Mouse (Mus musculus): Measurements from ENCODE around the gene Snapc3. TPM values are rescaled to one million over a fixed set of nuclear protein-coding genes. Genes with fewer than 3 reads are reported as not detected.

Snapc3 gene
- polyA plus RNA-seq, 1 experiment from 2014 or later = 37.7 TPM

- 36% methylated on average over 2 of the region's 2 CpGs for WGBS (ENCODE audit: insufficient replicate concordance)
- no peaks in the 10 kb centered on the region for H3K9me3 ChIP-seq (replicated peaks; ENCODE audit: control insufficient read depth, low read length)
- H3K4me3 ChIP-seq (ENCODE audit: low read depth, low read length) = no peak overlapping the region
- H3K4me2 ChIP-seq = no peak overlapping the region
- no peaks in the 10 kb centered on the region for H3K27me3 ChIP-seq (ENCODE audit: control insufficient read depth, insufficient read depth, low read length)
- no peak for ATAC-seq (replicated peaks; ENCODE audit: insufficient number of reproducible peaks, low FRiP score, low TSS enrichment)
- H3K9ac ChIP-seq (ENCODE audit: low read depth, low read length) = no peak overlapping the region
- no peaks in the 10 kb centered on the region for H3K4me1 ChIP-seq (ENCODE audit: control insufficient read depth, insufficient read depth, low read length)
- H3K36me3 ChIP-seq (ENCODE audit: control insufficient read depth, insufficient read depth, low read length) = no peaks in the 10 kb centered on the region
- no peak overlapping the region for H3K27ac ChIP-seq (ENCODE audit: low read depth, low read length)
Measured at GRCm38 (mm10) chr4:83390551-83390950, 27.0 kb upstream of the Snapc3 start.

GRCm38 (mm10) chr4:83391956-83392355 lies 25.6 kb upstream of the Snapc3 start:
- H3K9me3 ChIP-seq (replicated peaks; ENCODE audit: control insufficient read depth, low read length) = no peaks in the 10 kb centered on the region
- no peak overlapping the region for H3K4me3 ChIP-seq (ENCODE audit: low read depth, low read length)
- no peak overlapping the region for H3K9ac ChIP-seq (ENCODE audit: low read depth, low read length)
- H3K36me3 ChIP-seq (ENCODE audit: control insufficient read depth, insufficient read depth, low read length) = no peaks in the 10 kb centered on the region
- H3K4me1 ChIP-seq (ENCODE audit: control insufficient read depth, insufficient read depth, low read length) = no peaks in the 10 kb centered on the region
- no peaks in the 10 kb centered on the region for H3K27me3 ChIP-seq (ENCODE audit: control insufficient read depth, insufficient read depth, low read length)
- ATAC-seq (replicated peaks; ENCODE audit: insufficient number of reproducible peaks, low FRiP score, low TSS enrichment) = no peak
- no peak overlapping the region for H3K4me2 ChIP-seq
- H3K27ac ChIP-seq (ENCODE audit: low read depth, low read length) = no peak overlapping the region
- 25% methylated on average over 3 of the region's 3 CpGs for WGBS (ENCODE audit: insufficient replicate concordance)

- no peaks in the 10 kb centered on the region for H3K36me3 ChIP-seq (ENCODE audit: control insufficient read depth, insufficient read depth, low read length)
- H3K4me2 ChIP-seq = no peak overlapping the region
- no peaks in the 10 kb centered on the region for H3K27me3 ChIP-seq (ENCODE audit: control insufficient read depth, insufficient read depth, low read length)
- H3K4me1 ChIP-seq (ENCODE audit: control insufficient read depth, insufficient read depth, low read length) = no peaks in the 10 kb centered on the region
- H3K27ac ChIP-seq (ENCODE audit: low read depth, low read length) = no peak overlapping the region
- no peak overlapping the region for H3K9ac ChIP-seq (ENCODE audit: low read depth, low read length)
- H3K4me3 ChIP-seq (ENCODE audit: low read depth, low read length) = no peak overlapping the region
- WGBS (ENCODE audit: insufficient replicate concordance) = 76% methylated on average over 1 of the region's 1 CpGs
- no peak for ATAC-seq (replicated peaks; ENCODE audit: insufficient number of reproducible peaks, low FRiP score, low TSS enrichment)
- H3K9me3 ChIP-seq (replicated peaks; ENCODE audit: control insufficient read depth, low read length) = no peaks in the 10 kb centered on the region
Measured at GRCm38 (mm10) chr4:83393733-83394132, 23.8 kb upstream of the Snapc3 start.

- Histone ChIP-seq H3K27ac (ENCODE audit: low read depth, low read length) (no peak overlapping the region), H3K27me3 (ENCODE audit: control insufficient read depth, insufficient read depth, low read length) (no peaks in the 10 kb centered on the region)
- WGBS (ENCODE audit: insufficient replicate concordance) = 89% methylated on average over 4 of the region's 4 CpGs
Measured at GRCm38 (mm10) chr4:83396346-83396745, 21.2 kb upstream of the Snapc3 start.

GRCm38 (mm10) chr4:83396996-83397770 lies 20.3 kb upstream of the Snapc3 start:
- H3K4me3 ChIP-seq (ENCODE audit: low read depth, low read length) = no peak overlapping the region
- H3K27me3 ChIP-seq (ENCODE audit: control insufficient read depth, insufficient read depth, low read length) = no peaks in the 10 kb centered on the region
- 66% methylated on average over 9 of the region's 9 CpGs for WGBS (ENCODE audit: insufficient replicate concordance)
- H3K27ac ChIP-seq (ENCODE audit: low read depth, low read length) = no peak overlapping the region
- H3K9ac ChIP-seq (ENCODE audit: low read depth, low read length) = no peak overlapping the region
- no peaks in the 10 kb centered on the region for H3K9me3 ChIP-seq (replicated peaks; ENCODE audit: control insufficient read depth, low read length)
- no peaks in the 10 kb centered on the region for H3K4me1 ChIP-seq (ENCODE audit: control insufficient read depth, insufficient read depth, low read length)
- no peak overlapping the region for H3K4me2 ChIP-seq
- no peaks in the 10 kb centered on the region for H3K36me3 ChIP-seq (ENCODE audit: control insufficient read depth, insufficient read depth, low read length)
- ATAC-seq (replicated peaks; ENCODE audit: insufficient number of reproducible peaks, low FRiP score, low TSS enrichment) = no peak

More at GRCm38 (mm10) chr4:83396346-83396745, 21.2 kb upstream of the Snapc3 start:
- H3K4me3 ChIP-seq (ENCODE audit: low read depth, low read length) = no peak overlapping the region
- H3K36me3 ChIP-seq (ENCODE audit: control insufficient read depth, insufficient read depth, low read length) = no peaks in the 10 kb centered on the region
- H3K4me1 ChIP-seq (ENCODE audit: control insufficient read depth, insufficient read depth, low read length) = no peaks in the 10 kb centered on the region
- H3K4me2 ChIP-seq = no peak overlapping the region
- ATAC-seq (replicated peaks; ENCODE audit: insufficient number of reproducible peaks, low FRiP score, low TSS enrichment) = no peak
- no peaks in the 10 kb centered on the region for H3K9me3 ChIP-seq (replicated peaks; ENCODE audit: control insufficient read depth, low read length)
- H3K9ac ChIP-seq (ENCODE audit: low read depth, low read length) = no peak overlapping the region

- no peaks in the 10 kb centered on the region for H3K4me1 ChIP-seq (ENCODE audit: control insufficient read depth, insufficient read depth, low read length)
- H3K27ac ChIP-seq (ENCODE audit: low read depth, low read length) = no peak overlapping the region
- H3K9me3 ChIP-seq (replicated peaks; ENCODE audit: control insufficient read depth, low read length) = peaks cover 5% of the 10 kb centered on the region; the same call in 1 of the 2 replicates
- no peaks in the 10 kb centered on the region for H3K27me3 ChIP-seq (ENCODE audit: control insufficient read depth, insufficient read depth, low read length)
- no peak overlapping the region for H3K4me3 ChIP-seq (ENCODE audit: low read depth, low read length)
- H3K36me3 ChIP-seq (ENCODE audit: control insufficient read depth, insufficient read depth, low read length) = no peaks in the 10 kb centered on the region
- no peak overlapping the region for H3K9ac ChIP-seq (ENCODE audit: low read depth, low read length)
- H3K4me2 ChIP-seq = no peak overlapping the region
- 85% methylated on average over 2 of the region's 2 CpGs for WGBS (ENCODE audit: insufficient replicate concordance)
- ATAC-seq (replicated peaks; ENCODE audit: insufficient number of reproducible peaks, low FRiP score, low TSS enrichment) = no peak
Measured at GRCm38 (mm10) chr4:83398527-83398926, 19.0 kb upstream of the Snapc3 start.

- 74% methylated on average over 7 of the region's 7 CpGs for WGBS (ENCODE audit: insufficient replicate concordance)
- no peak for ATAC-seq (replicated peaks; ENCODE audit: insufficient number of reproducible peaks, low FRiP score, low TSS enrichment)
- H3K9ac ChIP-seq (ENCODE audit: low read depth, low read length) = no peak overlapping the region
Measured at GRCm38 (mm10) chr4:83400691-83401595, 16.6 kb upstream of the Snapc3 start.

GRCm38 (mm10) chr4:83401712-83402111 lies 15.8 kb upstream of the Snapc3 start:
- H3K4me1 ChIP-seq (ENCODE audit: control insufficient read depth, insufficient read depth, low read length) = no peaks in the 10 kb centered on the region
- no peak overlapping the region for H3K9ac ChIP-seq (ENCODE audit: low read depth, low read length)
- H3K4me3 ChIP-seq (ENCODE audit: low read depth, low read length) = no peak overlapping the region
- H3K27me3 ChIP-seq (ENCODE audit: control insufficient read depth, insufficient read depth, low read length) = no peaks in the 10 kb centered on the region
- H3K4me2 ChIP-seq = no peak overlapping the region
- no peak for ATAC-seq (replicated peaks; ENCODE audit: insufficient number of reproducible peaks, low FRiP score, low TSS enrichment)
- no peaks in the 10 kb centered on the region for H3K36me3 ChIP-seq (ENCODE audit: control insufficient read depth, insufficient read depth, low read length)
- peaks cover 6% of the 10 kb centered on the region; the same call in 1 of the 2 replicates for H3K9me3 ChIP-seq (replicated peaks; ENCODE audit: control insufficient read depth, low read length)
- no peak overlapping the region for H3K27ac ChIP-seq (ENCODE audit: low read depth, low read length)

More at GRCm38 (mm10) chr4:83400691-83401595, 16.6 kb upstream of the Snapc3 start:
- no peak overlapping the region for H3K27ac ChIP-seq (ENCODE audit: low read depth, low read length)
- no peak overlapping the region for H3K4me3 ChIP-seq (ENCODE audit: low read depth, low read length)
- peaks cover 6% of the 10 kb centered on the region; the same call in 1 of the 2 replicates for H3K9me3 ChIP-seq (replicated peaks; ENCODE audit: control insufficient read depth, low read length)
- H3K27me3 ChIP-seq (ENCODE audit: control insufficient read depth, insufficient read depth, low read length) = no peaks in the 10 kb centered on the region
- H3K36me3 ChIP-seq (ENCODE audit: control insufficient read depth, insufficient read depth, low read length) = no peaks in the 10 kb centered on the region
- H3K4me2 ChIP-seq = no peak overlapping the region
- H3K4me1 ChIP-seq (ENCODE audit: control insufficient read depth, insufficient read depth, low read length) = no peaks in the 10 kb centered on the region
